Mouse (Mus musculus): ENCODE data around the gene Rapgef1. TPM values are rescaled to one million over a fixed set of nuclear protein-coding genes. Genes with fewer than 3 reads are reported as not detected.

Rapgef1 gene
- total RNA-seq, 2 experiments from 2014 or later, result 99.0 to 104 TPM

DNA sequence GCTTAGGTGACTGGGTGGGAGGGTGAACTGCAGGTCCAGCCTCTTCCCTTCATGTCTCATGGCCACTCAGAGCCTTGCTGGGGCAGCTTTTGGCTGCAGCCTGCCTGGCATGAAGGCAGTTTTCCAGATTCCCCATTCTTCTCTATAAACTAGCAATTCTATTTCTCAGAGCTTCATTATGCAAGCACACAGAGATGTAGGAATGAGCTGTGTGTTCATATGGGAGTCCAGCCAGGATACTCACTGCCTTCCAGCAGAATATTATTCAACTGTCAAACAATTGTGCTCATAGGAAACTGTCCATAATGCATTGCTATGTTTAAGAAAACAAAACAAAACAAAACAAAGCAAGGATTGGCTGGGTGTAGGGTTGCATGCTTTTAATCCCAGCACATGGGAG, 50.2 kb downstream of the Rapgef1 start:
- no peak for DNase-seq (ENCODE audit: extremely low spot score in 1 of 2, low spot score in 1 of 2)

DNA sequence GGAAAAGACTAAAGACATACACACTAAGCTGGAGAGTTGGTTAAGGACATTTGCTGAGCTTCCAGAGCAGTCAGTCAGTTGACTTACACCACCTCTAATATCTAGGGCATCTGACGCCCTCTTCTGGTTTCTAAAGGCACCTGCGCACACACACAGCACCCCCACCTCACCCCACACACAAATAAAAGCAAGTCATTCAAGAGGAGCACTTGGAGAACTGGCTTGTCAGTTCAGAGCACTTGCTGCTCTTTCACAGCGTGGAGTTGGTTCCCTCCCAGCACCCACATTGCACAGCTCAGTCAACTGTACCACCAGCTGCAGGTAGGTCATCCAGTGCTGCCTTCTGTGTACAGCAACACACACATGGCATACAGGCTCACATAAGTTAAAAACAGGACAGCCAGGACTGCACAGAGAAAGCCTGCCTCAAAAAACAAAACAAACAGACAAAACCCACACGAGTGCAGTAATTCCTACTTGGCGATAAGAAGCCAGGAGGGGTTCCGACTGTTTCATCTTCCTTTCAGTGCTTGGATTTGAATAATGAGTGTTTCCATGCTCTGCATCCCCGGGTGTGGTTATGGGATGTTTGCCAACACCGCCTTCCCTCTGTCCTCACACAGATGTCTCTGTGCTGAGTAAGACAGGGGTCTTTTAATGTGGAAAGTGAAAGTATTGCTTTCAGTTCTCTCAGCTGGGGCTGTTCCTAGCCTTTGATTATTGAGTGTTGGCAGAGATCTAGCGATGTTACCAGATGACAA, 50.9 kb downstream of the Rapgef1 start:
- peak; percentile 29 to 36 for DNase-seq (ENCODE audit: extremely low spot score in 1 of 2, low spot score in 1 of 2)

DNA sequence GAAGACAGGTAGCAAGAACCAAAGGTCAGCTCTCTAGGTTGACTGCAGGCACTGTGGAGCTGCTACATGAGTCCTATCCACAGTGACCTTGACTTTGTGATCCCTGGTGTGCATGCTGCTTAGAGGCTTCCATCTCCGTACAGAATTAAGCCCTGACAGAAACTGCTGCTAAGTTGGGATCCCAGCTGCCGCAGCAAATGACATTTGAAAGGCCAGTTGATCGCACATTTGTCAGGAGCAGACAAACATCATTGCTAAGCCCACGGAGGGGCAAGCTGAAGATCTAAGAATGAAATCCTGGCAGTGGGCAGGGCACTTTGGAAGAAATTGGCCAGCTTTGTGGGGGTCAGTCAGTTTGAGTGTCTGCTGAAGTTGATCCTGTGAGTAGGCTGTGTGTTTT, 51.9 kb downstream of the Rapgef1 start:
- no peak for DNase-seq (ENCODE audit: extremely low spot score in 1 of 2, low spot score in 1 of 2)

DNA sequence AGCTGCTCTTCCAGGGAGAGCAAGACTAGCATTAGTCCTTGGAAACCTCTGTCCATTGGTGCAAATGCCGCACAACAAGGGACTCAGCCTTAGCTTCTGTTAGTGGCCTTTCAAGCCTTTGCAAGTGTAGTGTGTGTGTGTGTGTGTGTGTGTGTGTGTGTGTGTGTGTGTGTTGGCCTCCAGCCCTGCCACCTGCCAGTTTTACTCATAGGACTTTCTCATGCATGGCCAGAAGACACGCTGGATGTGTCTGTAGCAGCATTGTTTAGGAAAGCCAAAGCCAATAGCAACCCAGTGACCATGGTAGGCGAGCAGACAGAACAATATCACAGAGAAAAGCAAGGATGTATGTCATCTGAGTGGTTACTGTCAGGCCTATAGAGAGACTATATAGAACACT, 52.3 kb downstream of the Rapgef1 start:
- DNase-seq (ENCODE audit: extremely low spot score in 1 of 2, low spot score in 1 of 2), result no peak

DNA sequence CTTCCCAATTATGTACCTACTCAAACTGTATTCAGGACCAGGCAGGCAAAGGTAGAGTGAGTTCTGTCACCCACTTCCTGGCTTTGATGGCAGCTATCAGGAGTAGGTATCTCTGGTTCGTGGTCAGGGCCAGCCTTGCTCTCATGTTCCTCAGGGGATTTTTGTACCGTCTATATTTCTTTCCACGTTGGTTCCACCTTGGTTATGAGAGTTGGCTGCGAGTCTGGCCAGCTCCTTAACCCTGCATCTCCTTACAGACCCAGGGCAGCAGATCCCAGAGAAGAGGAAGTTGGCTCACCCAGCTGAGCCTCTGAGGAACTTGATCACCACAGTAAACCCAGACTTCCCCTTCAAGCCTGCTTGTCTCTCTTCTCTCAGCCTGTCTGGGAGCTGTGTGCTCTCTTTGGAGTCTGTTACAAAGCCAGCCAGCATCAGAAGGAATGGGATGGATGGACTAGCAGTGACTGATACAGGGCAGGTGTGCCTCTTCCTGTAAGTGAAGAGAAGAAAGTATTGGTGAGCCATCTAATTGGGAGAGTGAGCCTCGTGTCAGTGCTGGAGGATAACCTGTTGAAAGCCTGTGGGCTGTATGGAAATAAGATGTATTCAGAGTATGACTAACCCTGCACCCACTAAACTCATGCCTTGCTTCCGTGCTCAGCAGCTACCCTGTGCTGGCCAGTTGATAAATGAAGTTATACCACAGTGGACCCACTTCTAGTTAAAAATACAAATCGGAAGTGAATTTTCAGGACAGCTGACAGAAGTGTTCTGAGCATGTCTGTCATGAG, 53.4 kb downstream of the Rapgef1 start:
- no peak for DNase-seq (ENCODE audit: extremely low spot score in 1 of 2, low spot score in 1 of 2)

- DNase-seq (ENCODE audit: extremely low spot score in 1 of 2, low spot score in 1 of 2), result no peak
These were observed 54.6 kb downstream of the Rapgef1 start for GRCm38 (mm10) chr2:29674087-29674486.

- no peak for DNase-seq (ENCODE audit: extremely low spot score in 1 of 2, low spot score in 1 of 2)
These were observed 55.0 kb downstream of the Rapgef1 start for GRCm38 (mm10) chr2:29674545-29674944.

DNA sequence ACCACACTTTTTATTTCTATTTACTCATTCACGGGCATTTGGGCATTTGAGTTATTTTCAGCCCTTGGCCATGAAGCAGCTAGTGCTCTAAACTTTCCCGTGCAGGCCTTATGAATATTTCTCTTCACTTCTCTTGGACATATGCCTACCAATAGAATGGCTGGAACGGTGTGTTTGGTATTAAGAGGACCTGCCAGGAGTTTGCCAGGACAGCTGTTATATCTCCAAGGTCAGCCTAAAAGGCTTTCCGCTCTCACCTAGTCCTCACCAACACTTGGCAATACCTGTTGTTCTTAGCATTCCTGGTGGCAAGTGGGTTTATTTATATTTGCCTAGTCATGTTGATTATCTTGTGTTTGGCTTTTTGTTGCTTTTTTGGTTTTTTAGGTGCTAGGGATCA, 56.3 kb downstream of the Rapgef1 start:
- DNase-seq (ENCODE audit: extremely low spot score in 1 of 2, low spot score in 1 of 2), result no peak

DNA sequence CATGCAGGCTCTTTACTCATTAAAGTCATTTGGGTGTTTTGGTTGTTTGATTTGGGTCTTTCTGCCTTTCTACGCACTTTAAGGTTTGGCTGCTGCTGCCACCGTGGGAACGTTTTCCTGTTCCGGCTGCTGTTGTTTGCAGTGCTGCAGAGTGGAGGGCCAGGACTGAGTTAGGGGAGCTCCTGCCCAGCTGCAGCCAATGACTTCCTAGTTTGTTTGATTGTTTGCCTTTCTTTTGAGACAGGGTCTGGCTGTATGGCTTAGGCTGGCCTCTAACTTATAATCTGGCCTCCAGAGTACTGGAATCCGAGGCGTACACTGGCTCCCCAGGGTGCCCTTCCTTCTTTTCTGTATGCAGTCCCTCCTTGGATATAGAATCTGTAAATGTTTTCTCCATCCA, 57.0 kb downstream of the Rapgef1 start:
- no peak for DNase-seq (ENCODE audit: extremely low spot score in 1 of 2, low spot score in 1 of 2)

- no peak for DNase-seq (ENCODE audit: extremely low spot score in 1 of 2, low spot score in 1 of 2)
These were observed 58.3 kb downstream of the Rapgef1 start for GRCm38 (mm10) chr2:29677842-29678241.

DNA sequence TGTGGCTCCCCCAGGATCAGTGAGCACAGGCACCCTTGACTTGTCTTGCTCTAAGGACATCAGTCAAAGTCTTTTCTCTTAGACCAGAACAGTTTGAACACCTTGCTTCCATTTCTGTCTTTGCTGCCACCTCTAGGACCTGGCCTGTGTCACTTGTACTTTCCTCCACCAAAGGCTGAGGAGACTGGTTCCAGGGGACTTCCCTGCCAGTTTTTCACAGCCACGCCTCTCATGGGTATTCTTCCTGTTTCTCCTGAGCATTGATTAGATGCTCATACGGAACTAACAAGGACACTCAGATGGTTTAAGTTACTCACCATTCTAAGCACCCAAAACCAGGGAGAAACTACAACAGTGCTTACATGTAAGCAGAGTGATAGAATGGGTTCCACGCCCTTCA, 59.0 kb downstream of the Rapgef1 start:
- DNase-seq (ENCODE audit: extremely low spot score in 1 of 2, low spot score in 1 of 2), result no peak

DNA sequence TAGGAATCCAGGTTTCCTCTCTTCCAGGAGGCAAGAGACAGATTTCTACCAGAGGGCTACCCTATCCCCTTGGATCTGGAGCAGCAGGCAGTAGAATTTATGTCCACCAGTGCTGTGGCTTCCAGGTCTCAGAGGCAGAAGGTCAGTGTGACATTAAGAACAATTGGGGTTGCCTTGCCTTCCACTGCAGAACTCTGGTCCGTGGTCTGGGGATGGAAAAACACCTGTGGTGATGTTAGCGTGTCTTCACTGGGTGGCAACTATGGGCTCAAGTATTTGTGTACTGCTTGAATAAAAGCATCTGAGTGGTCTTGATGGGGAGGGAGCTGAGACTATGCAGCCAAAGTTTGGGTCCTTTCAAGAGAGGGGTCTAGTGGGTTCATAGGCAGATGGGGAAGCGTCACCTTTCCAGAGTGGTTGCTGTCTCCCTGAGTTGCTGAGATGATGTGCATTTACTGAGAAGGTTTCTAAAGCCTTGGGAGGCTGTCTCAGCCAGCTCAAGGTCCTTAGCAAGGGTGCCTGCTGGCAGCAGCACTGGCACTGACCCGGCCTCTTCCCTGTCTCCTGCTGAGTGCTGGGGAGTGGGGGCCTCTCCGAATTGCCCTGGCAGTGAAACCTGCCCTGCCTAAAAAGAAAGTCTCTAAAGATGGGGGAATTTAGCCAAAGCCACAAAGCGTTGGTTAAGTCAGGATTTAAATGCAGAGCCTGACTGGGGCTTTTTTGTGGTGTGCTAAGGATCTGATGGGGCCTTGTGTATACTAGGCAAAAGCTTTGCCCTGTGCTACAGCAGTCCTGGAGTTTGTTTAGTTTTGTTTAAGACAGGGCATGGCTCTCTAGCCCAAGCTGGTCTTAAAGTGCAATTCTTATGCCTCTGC, 60.4 kb downstream of the Rapgef1 start:
- no peak for DNase-seq (ENCODE audit: extremely low spot score in 1 of 2, low spot score in 1 of 2)

DNA sequence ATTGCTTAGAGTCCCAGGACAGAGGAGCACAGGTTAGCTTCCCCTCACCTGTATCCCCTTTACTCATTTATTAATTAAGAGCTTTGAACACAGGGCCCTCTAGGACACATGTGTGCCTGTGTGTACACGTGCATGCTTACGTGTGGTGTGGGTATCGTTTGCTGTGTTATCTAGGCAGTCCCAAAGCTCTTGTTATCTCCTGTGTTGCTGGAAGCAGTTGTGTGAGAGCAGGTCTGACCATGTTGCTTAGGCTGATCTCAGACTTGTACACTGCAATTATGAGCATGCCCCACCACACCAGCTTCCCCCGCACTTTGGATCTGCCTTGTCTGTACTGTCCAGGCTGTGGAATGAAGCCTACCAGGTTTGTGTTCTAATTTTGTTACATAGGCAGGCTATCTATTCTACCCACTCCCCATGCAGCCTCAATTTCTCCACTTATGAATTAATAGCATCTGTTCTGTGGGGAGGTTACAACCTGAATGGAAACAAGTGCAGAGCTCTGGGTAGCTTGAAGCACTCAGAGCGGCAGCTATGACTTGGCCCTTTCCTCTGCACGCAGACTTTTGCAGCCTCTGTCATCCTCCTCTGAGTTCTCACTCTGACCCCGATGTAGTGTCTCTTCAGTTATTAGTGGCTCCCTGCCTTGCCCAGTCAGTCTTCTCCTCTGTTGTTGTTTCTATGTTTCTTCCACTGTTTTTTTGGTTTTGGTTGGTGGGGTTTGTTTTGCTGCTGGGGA, 63.9 kb downstream of the Rapgef1 start:
- no peak for DNase-seq (ENCODE audit: extremely low spot score in 1 of 2, low spot score in 1 of 2)

DNA sequence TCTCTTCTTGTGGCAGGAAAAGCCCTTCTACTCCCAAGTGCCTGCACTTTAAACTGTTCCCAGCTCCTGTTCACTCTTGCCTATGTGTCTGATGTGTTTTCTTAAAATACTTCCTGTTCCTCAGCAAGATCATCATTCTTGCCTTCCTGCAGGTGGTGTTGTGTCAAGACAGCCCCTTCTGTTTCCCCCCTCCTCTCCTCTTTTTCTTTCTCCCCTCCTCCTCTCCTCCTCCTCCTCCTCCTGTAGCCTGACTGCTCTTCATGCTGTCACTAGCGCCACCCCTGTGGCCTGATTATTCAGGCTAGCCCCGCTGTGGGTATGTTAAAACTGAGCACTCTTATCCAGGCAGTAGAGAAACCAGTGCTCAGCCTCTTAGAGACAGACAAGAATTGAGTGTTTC, 65.0 kb downstream of the Rapgef1 start:
- no peak for DNase-seq (ENCODE audit: extremely low spot score in 1 of 2, low spot score in 1 of 2)

- DNase-seq (ENCODE audit: extremely low spot score in 1 of 2, low spot score in 1 of 2), result no peak
These were observed 69.5 kb downstream of the Rapgef1 start for GRCm38 (mm10) chr2:29689014-29689413.

DNA sequence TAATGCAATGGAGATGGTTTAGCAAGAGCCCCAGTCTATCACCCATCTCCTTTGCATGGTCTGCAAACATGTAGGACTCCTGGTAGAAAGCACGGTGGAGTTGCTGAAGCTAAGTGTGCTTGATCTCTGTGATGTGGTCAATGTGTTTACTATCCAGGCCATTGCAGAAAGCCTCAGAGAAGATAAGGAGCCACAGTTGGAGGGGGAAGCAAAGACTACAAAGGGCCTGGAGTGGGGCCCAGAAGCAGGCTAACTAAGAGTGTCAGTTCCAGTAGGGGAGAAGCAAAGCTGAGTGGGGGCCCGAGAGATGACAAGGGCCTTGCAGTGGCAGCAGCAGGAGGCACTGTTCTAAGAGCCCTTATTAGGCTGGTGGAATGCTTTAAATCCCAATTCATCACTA, 70.0 kb downstream of the Rapgef1 start:
- no peak for DNase-seq (ENCODE audit: extremely low spot score in 1 of 2, low spot score in 1 of 2)

- no peak for DNase-seq (ENCODE audit: extremely low spot score in 1 of 2, low spot score in 1 of 2)
These were observed 71.5 kb downstream of the Rapgef1 start for GRCm38 (mm10) chr2:29691068-29691467.

GRCm38 (mm10) chr2:29691507-29691906, 72.0 kb downstream of the Rapgef1 start:
- no peak for DNase-seq (ENCODE audit: extremely low spot score in 1 of 2, low spot score in 1 of 2)

GRCm38 (mm10) chr2:29692192-29692591, 72.7 kb downstream of the Rapgef1 start:
- no peak for DNase-seq (ENCODE audit: extremely low spot score in 1 of 2, low spot score in 1 of 2)

GRCm38 (mm10) chr2:29696207-29696800, 76.8 kb downstream of the Rapgef1 start:
- DNase-seq (ENCODE audit: extremely low spot score in 1 of 2, low spot score in 1 of 2), result no peak
